Mouse (Mus musculus) embryonic facial prominence, embryonic 12.5 days (tissue): ENCODE measurements around the gene Ell3. TPM values are rescaled to one million over a fixed set of nuclear protein-coding genes. Genes with fewer than 3 reads are reported as not detected.

ENCODE experiments used
- ATAC-seq: fragments of 200-750 bp; cut with Nextera tagmentation; 2 replicates; pipeline ENCODE4 v1.8.0; 2017; ENCODE audit not compliant: insufficient number of reproducible peaks, insufficient read depth, low FRiP score, low TSS enrichment
- H3K27ac ChIP-seq: fragments of 300-500 bp; sonication (generic); 2 replicates; pipeline ENCODE4 v1.5.1; 2016; ENCODE audit warnings: mild to moderate bottlenecking
- H3K27me3 ChIP-seq: fragments of 300-500 bp; sonication (generic); 2 replicates; pipeline ENCODE4 v1.6.1; 2016; ENCODE audit warnings: mild to moderate bottlenecking, moderate library complexity
- H3K36me3 ChIP-seq: fragments of 300-500 bp; sonication (generic); 2 replicates; pipeline ENCODE4 v1.6.1; 2016; ENCODE audit warnings: mild to moderate bottlenecking
- H3K4me1 ChIP-seq: fragments of 300-500 bp; sonication (generic); 2 replicates; pipeline ENCODE4 v1.6.1; 2016
- H3K4me2 ChIP-seq: fragments of 300-500 bp; sonication (generic); replicated peaks from 2 replicates; pipeline ENCODE4 v1.6.1; 2016; ENCODE audit warnings: mild to moderate bottlenecking, moderate library complexity
- H3K4me3 ChIP-seq: fragments of 300-500 bp; sonication (generic); 2 replicates; pipeline ENCODE4 v1.5.1; 2016; ENCODE audit warnings: mild to moderate bottlenecking
- H3K9ac ChIP-seq: fragments of 300-500 bp; sonication (generic); 2 replicates; pipeline ENCODE4 v1.6.1; 2016; ENCODE audit warnings: mild to moderate bottlenecking, moderate library complexity
- H3K9me3 ChIP-seq: fragments of 300-500 bp; sonication (generic); 2 replicates; pipeline ENCODE4 v1.6.1; 2016; ENCODE audit warnings: mild to moderate bottlenecking, moderate library complexity
- WGBS: fragments of 180-500 bp; shearing (Covaris S2); methylation state at CpG from one replicate; pipeline ENCODE4 v1.1.7; 2016; 5-methylcytosine and 5-hydroxymethylcytosine counted together
- polyA plus RNA-seq: library from polyadenylated mRNA; unstranded; fragments of >200 nt; fragmentation: Nextera tagmentation; extraction: Ambion mirVana; gene quantifications from 2 replicates; pipeline ENCODE4 v1.2.1, GENCODE M21; 2016

Ell3 gene
- polyA plus RNA-seq, 1 experiment from 2014 or later, result 15.6 TPM

GRCm38 (mm10) chr2:121445117-121445516 is 1.0 kb upstream of the Ell3 start:
- Histone ChIP-seq H3K36me3 (no peaks in the 10 kb centered on the region), H3K9me3 (no peaks in the 10 kb centered on the region), H3K4me2 (no peak overlapping the region), H3K9ac (no peak overlapping the region), H3K4me1 (peaks cover 20% of the 10 kb centered on the region), H3K27ac (no peak overlapping the region), H3K27me3 (peaks cover 9% of the 10 kb centered on the region; the same call in 1 of the 2 replicates), H3K4me3 (no peak overlapping the region)
- WGBS, result 85% methylated on average over 3 of the region's 3 CpGs
- ATAC-seq, result no peak

- 19% methylated on average over 8 of the region's 8 CpGs for WGBS
- no peak for ATAC-seq
- peak overlapping the region; percentile 86 for H3K4me2 ChIP-seq
- H3K27ac ChIP-seq, result no peak overlapping the region
- H3K36me3 ChIP-seq, result peaks cover 19% of the 10 kb centered on the region
- H3K9ac ChIP-seq, result 0 out of 2 replicates have a peak overlapping the region, but pooled peaks have one; percentile 51
- peaks cover 9% of the 10 kb centered on the region; the same call in 1 of the 2 replicates for H3K27me3 ChIP-seq
- H3K4me3 ChIP-seq, result peak overlapping the region; percentile 46
- no peaks in the 10 kb centered on the region for H3K9me3 ChIP-seq
- H3K4me1 ChIP-seq, result peaks cover 17% of the 10 kb centered on the region
These were observed 1.1 kb downstream of the Ell3 start for GRCm38 (mm10) chr2:121443068-121443349.

GRCm38 (mm10) chr2:121442259-121443067 is 1.6 kb downstream of the Ell3 start:
- ATAC-seq, result peak; percentile 57; the same call in 1 of the 2 replicates
- no peak overlapping the region for H3K27ac ChIP-seq
- 2% methylated on average over 30 of the region's 30 CpGs for WGBS
- H3K27me3 ChIP-seq, result peaks cover 9% of the 10 kb centered on the region; the same call in 1 of the 2 replicates
- H3K4me3 ChIP-seq, result peak overlapping the region; percentile 46
- peak overlapping the region; percentile 86 for H3K4me2 ChIP-seq
- peaks cover 15% of the 10 kb centered on the region for H3K4me1 ChIP-seq
- H3K36me3 ChIP-seq, result peaks cover 24% of the 10 kb centered on the region
- no peaks in the 10 kb centered on the region for H3K9me3 ChIP-seq
- H3K9ac ChIP-seq, result peak overlapping the region; percentile 51

- Histone ChIP-seq H3K4me3 (peak overlapping the region; percentile 46), H3K27ac (no peak overlapping the region), H3K27me3 (peaks cover 9% of the 10 kb centered on the region; the same call in 1 of the 2 replicates), H3K9ac (peak overlapping the region; percentile 51; the same call in 1 of the 2 replicates), H3K4me1 (peaks cover 15% of the 10 kb centered on the region), H3K36me3 (peaks cover 31% of the 10 kb centered on the region), H3K4me2 (peak overlapping the region; percentile 86), H3K9me3 (no peaks in the 10 kb centered on the region)
- ATAC-seq, result no peak
- 3% methylated on average over 11 of the region's 11 CpGs for WGBS
These were observed 2.3 kb downstream of the Ell3 start for GRCm38 (mm10) chr2:121441800-121442199.

GRCm38 (mm10) chr2:121440834-121441605 is 3.1 kb downstream of the Ell3 start:
- Histone ChIP-seq H3K9ac (no peak overlapping the region), H3K4me3 (no peak overlapping the region)
- ATAC-seq, result no peak

GRCm38 (mm10) chr2:121439746-121440145 is 4.3 kb downstream of the Ell3 start:
- Histone ChIP-seq H3K9ac (no peak overlapping the region), H3K36me3 (peaks cover 47% of the 10 kb centered on the region), H3K9me3 (no peaks in the 10 kb centered on the region), H3K4me1 (peaks cover 15% of the 10 kb centered on the region), H3K27ac (no peak overlapping the region), H3K4me3 (no peak overlapping the region), H3K4me2 (no peak overlapping the region), H3K27me3 (peaks cover 9% of the 10 kb centered on the region; the same call in 1 of the 2 replicates)
- no peak for ATAC-seq
- WGBS, result 72% methylated on average over 4 of the region's 4 CpGs

More at GRCm38 (mm10) chr2:121440834-121441605, 3.1 kb downstream of the Ell3 start:
- WGBS, result 57% methylated on average over 5 of the region's 5 CpGs
- H3K36me3 ChIP-seq, result peaks cover 36% of the 10 kb centered on the region
- H3K4me1 ChIP-seq, result peaks cover 15% of the 10 kb centered on the region
- no peak overlapping the region for H3K27ac ChIP-seq
- no peaks in the 10 kb centered on the region for H3K9me3 ChIP-seq
- H3K27me3 ChIP-seq, result peaks cover 9% of the 10 kb centered on the region; the same call in 1 of the 2 replicates
- no peak overlapping the region; the same call in 1 of the 2 replicates for H3K4me2 ChIP-seq

- no peaks in the 10 kb centered on the region for H3K27me3 ChIP-seq
- H3K4me1 ChIP-seq, result no peaks in the 10 kb centered on the region
- no peak overlapping the region for H3K4me2 ChIP-seq
- H3K27ac ChIP-seq, result no peak overlapping the region
- no peak for ATAC-seq
- H3K9me3 ChIP-seq, result no peaks in the 10 kb centered on the region
- no peak overlapping the region for H3K9ac ChIP-seq
- peaks cover 94% of the 10 kb centered on the region for H3K36me3 ChIP-seq
- H3K4me3 ChIP-seq, result no peak overlapping the region
- WGBS, result 100% methylated on average over 1 of the region's 1 CpGs
These were observed 9.2 kb downstream of the Ell3 start for GRCm38 (mm10) chr2:121434854-121435253.

GRCm38 (mm10) chr2:121425890-121426289 is 18.2 kb downstream of the Ell3 start:
- H3K36me3 ChIP-seq, result peaks cover 89% of the 10 kb centered on the region
- 90% methylated on average over 2 of the region's 2 CpGs for WGBS

GRCm38 (mm10) chr2:121423166-121423565 is 20.9 kb downstream of the Ell3 start:
- ATAC-seq, result no peak
- no peak overlapping the region for H3K4me3 ChIP-seq
- no peaks in the 10 kb centered on the region for H3K27me3 ChIP-seq
- H3K36me3 ChIP-seq, result peaks cover 75% of the 10 kb centered on the region
- H3K4me1 ChIP-seq, result no peaks in the 10 kb centered on the region
- H3K9ac ChIP-seq, result no peak overlapping the region
- H3K4me2 ChIP-seq, result no peak overlapping the region
- WGBS, result 93% methylated on average over 2 of the region's 2 CpGs
- no peaks in the 10 kb centered on the region for H3K9me3 ChIP-seq
- H3K27ac ChIP-seq, result no peak overlapping the region

More at GRCm38 (mm10) chr2:121425890-121426289, 18.2 kb downstream of the Ell3 start:
- Histone ChIP-seq H3K9me3 (no peaks in the 10 kb centered on the region), H3K4me3 (no peak overlapping the region), H3K27ac (no peak overlapping the region), H3K4me2 (no peak overlapping the region), H3K4me1 (no peaks in the 10 kb centered on the region), H3K27me3 (no peaks in the 10 kb centered on the region), H3K9ac (no peak overlapping the region)
- no peak for ATAC-seq

- peaks cover 20% of the 10 kb centered on the region for H3K4me1 ChIP-seq
- WGBS, result 86% methylated on average over 3 of the region's 3 CpGs
- ATAC-seq, result no peak
- H3K4me2 ChIP-seq, result no peak overlapping the region
- no peak overlapping the region for H3K4me3 ChIP-seq
- H3K36me3 ChIP-seq, result peaks cover 48% of the 10 kb centered on the region
- no peak overlapping the region for H3K9ac ChIP-seq
- H3K27ac ChIP-seq, result no peak overlapping the region
- H3K27me3 ChIP-seq, result no peaks in the 10 kb centered on the region
- no peaks in the 10 kb centered on the region for H3K9me3 ChIP-seq
These were observed 25.6 kb downstream of the Ell3 start for GRCm38 (mm10) chr2:121418476-121418875.

- Histone ChIP-seq H3K9me3 (no peaks in the 10 kb centered on the region), H3K27ac (no peak overlapping the region), H3K4me2 (peak overlapping the region; percentile 75; the same call in 1 of the 2 replicates), H3K27me3 (no peaks in the 10 kb centered on the region), H3K9ac (no peak overlapping the region), H3K4me3 (no peak overlapping the region), H3K4me1 (peaks cover 20% of the 10 kb centered on the region), H3K36me3 (peaks cover 29% of the 10 kb centered on the region)
- no peak for ATAC-seq
- 89% methylated on average over 6 of the region's 6 CpGs for WGBS
These were observed 27.7 kb downstream of the Ell3 start for GRCm38 (mm10) chr2:121416356-121416755.
